Mouse (Mus musculus) heart, adult 18-20 months (tissue): ENCODE measurements at regions not wholly inside any gene's neighbourhood (a gene's known extent, or its start where the extent isn't known, plus 50 kb on each side); places are given as distances from the start of the nearest gene placed in this dataset.

Experiments
- DNase-seq, 2 experiments: peaks; one replicate each; pipeline ENCODE4 v3.0.0; 2021 to 2022; ENCODE audit warnings: mixed read lengths in 1 of 2
- microRNA-seq, 2 experiments: library from miRNA; unstranded; fragments of <30 nt; microRNA quantifications; one replicate each; pipeline ENCODE4 v1.2.0; 2022

DNA sequence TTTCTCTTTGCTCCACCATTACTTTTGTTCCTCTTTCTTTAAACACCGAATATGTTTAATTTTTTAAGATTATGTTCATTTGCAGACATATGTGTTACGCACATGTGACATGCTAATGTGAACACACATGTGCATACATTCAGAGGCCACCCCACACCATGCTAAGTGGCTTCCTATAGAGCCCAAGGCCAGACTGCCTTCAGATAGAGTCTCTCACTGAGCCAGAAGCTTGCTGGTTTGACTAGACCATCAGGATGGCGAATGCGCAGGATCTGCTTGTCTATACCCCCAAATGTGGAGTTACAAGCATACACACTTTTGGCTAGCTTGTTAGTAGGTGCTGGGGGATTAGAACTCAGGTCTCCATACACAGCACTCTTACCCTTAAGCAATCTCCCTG lies 121.3 kb upstream of the Cxxc4 start:
- no peak for DNase-seq

DNA sequence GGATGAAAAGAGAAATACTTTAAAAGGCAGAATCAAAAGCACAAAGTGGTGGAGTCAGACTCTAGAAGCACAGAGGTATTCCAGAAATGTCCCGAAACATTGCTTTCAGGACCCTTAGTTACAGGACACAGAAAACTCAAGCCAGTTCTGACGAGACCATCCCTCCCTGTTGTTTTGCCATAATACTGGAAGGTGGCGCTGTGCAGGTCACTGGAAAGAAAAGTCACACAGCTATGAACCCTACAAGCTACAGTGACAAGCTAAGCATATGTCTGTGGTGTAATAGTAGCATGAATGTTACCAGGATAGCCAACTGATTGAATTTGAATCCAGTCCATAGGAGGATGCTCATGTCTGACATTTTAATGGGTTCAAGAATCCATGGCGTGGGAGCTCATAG lies 117.4 kb upstream of the Cxxc4 start:
- DNase-seq, result no peak

DNA sequence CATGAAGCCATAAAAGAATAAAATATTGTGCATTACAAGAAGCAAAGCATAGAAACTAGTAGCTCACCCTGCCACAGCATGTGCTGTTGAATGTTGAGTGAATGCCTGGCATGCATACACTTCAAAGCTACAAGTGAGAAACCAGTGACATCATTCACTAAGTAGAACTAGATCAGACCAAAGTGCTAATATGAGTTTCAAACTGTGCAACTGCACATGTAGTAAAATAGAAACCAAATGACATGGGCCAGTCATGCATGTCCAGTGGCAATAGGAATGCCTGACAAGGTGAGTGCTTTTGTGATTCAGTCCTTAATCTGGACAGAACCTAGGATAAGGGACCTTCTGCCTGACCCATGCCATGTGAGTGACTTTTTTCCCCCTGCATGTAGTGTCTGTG lies 111.3 kb upstream of the Cxxc4 start:
- no peak for DNase-seq

DNA sequence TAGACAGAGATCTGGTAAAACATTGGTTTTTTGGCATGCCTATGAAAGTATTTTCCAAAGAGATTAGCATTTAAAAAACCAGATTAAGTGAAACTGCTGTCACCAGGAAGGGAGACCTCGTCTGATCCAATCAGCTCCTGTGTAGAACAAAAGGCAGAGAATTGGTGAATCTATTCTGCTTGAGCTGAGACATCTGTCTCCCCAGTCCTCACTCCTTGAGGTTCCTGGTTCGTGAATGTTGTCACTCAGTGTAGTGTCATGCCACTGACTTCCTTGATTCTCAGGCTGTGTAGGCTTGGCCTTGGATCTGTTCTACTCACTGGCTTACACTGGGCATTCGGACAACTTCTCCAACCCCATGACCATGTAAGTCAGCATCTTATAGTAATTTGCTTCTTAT lies 105.9 kb upstream of the Cxxc4 start:
- DNase-seq, result no peak

DNA sequence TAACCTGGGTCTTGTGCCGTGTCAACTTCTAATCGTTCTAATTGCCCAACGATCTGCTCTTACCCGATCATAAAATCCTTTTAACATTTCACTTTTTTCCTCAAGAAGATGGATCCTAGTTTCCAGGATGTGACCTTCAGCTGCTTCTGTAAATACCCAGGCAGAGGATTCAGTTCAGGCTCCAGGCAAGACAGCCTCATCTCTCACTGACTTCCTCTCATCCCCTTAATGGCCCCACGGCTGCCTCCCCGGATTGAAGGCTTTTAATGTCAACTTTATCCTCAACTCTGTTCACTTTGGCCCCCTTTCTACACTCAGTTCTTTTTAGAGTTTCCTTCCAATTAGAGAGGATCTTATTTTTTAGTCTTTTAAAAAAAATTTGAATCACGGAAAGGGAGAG lies 91.0 kb upstream of the Cxxc4 start:
- peak; percentile 1 to 2 for DNase-seq

DNA sequence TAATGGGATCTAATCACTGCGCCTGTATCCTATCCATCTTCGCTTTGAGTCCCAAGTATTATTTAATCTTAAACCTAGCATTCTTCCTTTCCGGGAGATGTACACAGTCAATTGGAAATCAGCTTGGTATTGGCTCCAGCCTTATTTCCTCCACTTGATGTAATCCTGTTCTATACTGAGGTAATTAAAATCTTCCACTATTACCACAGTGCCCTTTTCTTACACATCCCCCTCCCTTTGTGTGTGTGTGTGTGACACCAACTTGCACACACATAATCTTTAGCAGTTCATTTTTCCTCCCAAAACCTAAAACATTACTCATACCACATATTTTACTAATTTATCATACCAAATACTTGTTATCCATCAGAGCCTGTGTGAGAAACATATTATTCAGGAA lies 90.3 kb upstream of the Cxxc4 start:
- no peak for DNase-seq

DNA sequence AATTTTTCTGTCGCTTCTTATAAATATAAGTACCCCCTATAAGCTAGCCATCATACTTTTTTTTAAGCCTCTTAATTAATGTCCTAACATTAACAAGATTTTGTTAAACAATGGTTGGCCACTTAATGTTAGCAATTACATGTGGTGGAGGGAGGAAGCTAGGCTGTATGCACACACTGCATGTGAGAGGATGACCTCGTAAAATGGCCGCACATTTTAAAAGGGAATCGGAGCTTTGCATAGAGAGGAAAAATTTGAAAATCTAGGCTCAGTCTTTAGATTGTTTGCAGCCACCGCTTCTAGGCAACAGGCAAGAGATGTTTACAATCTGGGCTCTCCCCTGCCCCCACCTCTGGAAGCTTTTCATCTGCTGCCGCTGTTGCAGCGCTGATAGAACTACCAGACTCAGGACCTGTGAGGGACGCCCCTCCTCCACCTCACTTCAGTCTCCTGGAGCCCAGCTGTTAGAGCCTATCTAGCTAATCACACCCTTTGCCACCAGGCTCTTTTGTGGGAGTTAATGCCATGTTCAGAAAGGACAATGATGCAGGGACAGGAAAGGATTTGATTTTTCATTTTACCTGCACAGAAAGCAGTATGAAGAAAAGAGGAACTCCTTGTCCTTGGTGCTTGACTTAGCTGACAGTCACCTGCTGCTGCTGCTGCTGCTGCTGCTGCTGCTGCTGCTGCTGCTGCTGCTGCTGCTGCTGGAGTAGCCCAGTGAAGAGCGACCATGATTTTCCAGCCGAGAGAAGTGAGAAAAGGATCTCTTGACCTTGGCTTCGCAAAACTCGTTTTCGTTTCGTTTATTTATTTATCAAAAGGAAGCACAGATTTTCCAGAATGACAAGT lies 89.7 kb upstream of the Cxxc4 start:
- DNase-seq, result peak; percentile 10 to 16

DNA sequence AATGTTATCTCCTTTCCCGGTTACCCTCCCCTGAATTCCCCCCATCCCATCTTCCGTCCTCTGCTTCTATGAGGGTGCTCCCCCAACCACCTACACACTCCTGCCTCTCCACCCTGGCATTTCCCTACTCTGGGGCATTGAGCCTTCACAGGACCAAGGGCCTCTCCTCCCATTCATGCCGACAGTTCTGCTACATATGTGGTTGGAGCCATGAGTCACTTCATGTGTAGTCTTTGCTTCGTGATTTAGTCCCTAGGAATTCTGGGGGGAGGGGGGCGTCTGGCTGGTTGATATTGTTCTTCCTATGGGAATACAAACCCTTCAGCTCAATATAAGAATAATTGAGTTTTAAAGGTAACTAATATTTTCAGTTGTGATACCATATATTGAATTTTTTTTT lies 74.0 kb upstream of the Cxxc4 start:
- DNase-seq, result no peak

DNA sequence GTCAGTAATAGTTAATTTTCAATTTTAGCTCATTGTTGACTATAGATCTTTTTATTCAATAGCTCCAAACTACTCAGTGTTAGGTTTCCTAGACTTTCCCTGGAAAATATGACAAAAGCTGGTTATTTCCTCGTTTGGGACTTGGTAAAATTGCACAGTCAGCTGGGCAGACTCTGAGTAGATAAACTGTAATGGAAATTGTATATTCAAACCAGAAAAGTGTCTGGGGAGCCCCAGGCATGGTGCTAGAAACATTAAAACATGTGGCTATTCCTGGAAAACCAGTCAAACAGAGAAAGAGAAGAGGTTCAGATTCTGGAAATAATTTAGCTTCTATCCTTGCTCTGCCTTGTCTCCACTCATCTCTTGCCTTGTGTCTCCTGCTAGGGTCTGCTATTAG lies 66.4 kb upstream of the Cxxc4 start:
- no peak for DNase-seq

DNA sequence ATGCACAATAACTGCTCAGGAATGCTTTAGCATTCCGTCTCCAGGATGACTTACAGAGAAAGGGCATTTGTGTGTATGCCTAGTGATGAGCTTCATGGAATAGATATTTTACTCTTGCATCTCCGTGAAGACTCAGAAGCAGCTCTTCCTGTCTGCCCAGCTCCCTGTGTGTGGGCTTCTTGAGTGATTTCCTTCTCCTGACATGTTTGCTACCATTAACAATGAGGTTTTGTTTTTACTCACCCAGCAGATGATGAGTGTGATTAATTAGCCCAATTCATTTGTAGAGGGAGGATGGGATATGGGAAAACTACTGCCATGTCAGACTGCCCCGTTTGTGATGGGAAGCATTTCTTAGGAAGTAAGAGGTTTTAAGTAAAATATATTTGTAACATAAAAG lies 63.9 kb upstream of the Cxxc4 start:
- DNase-seq, result no peak

DNA sequence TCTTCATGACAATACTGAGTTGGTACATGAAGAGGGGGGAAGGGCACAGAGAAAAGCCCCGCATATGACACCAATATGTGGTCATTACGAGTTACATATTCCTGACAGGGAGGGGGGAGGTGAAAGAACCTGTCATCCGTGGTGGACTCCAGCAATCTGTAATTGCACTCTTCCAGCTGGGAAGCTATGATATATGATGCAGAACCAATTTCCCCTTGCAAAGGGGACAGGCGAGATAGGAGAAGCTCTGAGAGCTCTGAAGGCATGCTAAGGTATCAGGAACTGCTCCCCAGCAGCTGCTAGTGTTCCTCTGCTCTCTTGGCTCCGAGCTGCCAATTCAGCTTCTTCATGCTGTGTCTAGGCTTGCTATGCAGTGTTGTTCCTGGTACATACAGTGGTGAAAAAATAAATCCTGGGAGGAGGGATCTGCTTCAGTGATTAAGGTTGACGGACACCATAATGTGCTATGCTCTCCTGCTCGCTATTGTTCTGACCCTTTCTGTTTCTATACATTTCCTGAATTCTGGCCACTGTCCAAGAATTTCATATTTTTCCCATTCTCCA lies 57.7 kb upstream of the Cxxc4 start:
- no peak for DNase-seq

DNA sequence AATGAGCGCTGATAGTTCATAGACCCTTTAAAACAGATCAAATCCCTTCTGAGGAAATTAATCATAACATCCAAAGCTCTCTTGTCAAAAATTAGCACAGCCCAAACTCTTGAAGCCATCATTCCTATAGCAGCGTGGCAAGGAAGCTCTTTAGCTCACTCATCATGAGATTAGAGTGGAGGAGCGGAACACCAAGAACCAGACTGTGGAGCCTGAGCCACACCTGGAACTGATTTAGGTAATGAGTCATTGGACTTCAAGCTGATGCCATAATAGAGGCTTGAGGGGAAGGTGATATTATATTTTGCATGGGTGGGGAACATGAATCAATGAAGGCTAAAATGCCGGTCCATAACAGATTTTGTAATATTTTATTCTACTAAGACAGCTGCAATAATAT lies 52.2 kb upstream of the Cxxc4 start:
- DNase-seq, result no peak

Small RNA genes lying in the stretch of these regions (microRNA-seq; reads per million reads assigned to microRNA genes)
- 0 reads per million in 2 experiments for gene Gm44361
